8 mouse cellular contexts compared by ENCODE assay signal in the genomic region with DNA sequence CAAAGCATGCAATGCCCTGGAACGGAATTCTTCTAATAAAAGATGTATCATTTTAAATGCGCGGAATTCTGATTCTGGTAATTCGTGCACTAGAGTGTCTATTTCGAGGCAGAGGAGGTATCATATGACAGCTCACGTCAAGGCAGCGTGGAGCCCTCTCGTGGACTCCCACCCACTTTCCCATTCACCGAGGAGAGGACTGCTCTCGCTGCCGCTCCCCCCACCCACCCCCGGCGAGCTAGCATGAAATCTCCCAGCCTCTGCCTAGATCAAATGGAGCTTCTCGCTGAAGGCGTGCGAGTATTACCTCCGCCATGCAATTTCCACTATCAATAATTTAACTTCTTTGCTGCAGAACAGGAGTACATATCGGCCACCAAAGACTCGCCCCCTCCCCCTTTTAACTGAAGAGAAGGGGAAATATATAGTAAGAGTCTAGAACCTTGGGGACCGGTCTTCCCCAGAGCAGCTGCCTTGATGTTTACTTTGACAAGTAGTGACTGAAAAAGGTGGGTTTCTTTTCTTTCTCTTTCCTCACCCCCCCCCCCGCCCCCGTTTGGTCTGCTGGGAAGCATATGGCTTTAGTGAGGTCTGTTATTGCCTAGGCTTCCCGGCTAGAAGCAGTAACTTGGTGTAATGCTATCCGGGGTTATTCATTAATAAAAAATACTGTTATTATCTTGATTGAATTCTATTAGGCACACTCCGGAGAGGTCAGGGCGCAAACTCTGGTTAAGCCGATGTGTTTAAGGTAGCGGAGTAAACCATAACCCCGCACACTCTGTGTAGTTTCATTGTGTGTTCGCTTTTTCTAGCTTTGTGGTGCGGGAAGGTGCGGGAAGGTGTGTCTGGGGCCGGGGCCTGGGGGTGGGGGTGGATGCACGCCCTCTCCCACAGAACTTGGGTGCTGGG. TPM values are rescaled to one million over a fixed set of nuclear protein-coding genes. Genes with fewer than 3 reads are reported as not detected.
DNase-seq lines count a peak whose midpoint lies in the region; ATAC-seq and TF ChIP-seq lines count a peak whose summit lies in the region.

No protein-coding gene starts in this region.

- TF ChIP-seq EP300 in liver, postnatal 0 days (IDR thresholded peaks at IDR 0.05; ENCODE audit: low read depth) = no peak

- H3K9me3 ChIP-seq in lung, embryonic 15.5 days = no peaks in the 10 kb centered on the region
- H3K9me3 ChIP-seq in intestine, embryonic 14.5 days (ENCODE audit: control insufficient read depth, low read length) = no peaks in the 10 kb centered on the region
- H3K9me3 ChIP-seq in liver, postnatal 0 days (ENCODE audit: low read length) = no peaks in the 10 kb centered on the region
- no peaks in the 10 kb centered on the region for H3K9me3 ChIP-seq in stomach, embryonic 16.5 days (replicated peaks; ENCODE audit: control insufficient read depth, low read length)

- DNase-seq in lung, postnatal 25 days (ENCODE audit: low spot score) = no peak
- DNase-seq in embryo, embryonic 10.5 days (ENCODE audit: low spot score) = peak; percentile 36
- DNase-seq in intestine, embryonic 14.5 days (ENCODE audit: low spot score) = peak; percentile 54
- DNase-seq in liver, postnatal 0 days = no peak
- no peak for DNase-seq in thymus, postnatal 4 days
- DNase-seq in thymus, postnatal 14 days = no peak

- no peak overlapping the region for H3K27ac ChIP-seq in lung, embryonic 15.5 days
- H3K27ac ChIP-seq in intestine, embryonic 14.5 days (ENCODE audit: low read depth) = no peak overlapping the region
- no peak overlapping the region for H3K27ac ChIP-seq in liver, postnatal 0 days (ENCODE audit: low read depth)
- H3K27ac ChIP-seq in stomach, embryonic 16.5 days (ENCODE audit: low read length) = no peak overlapping the region

- no peak for ATAC-seq in lung, embryonic 15.5 days (ENCODE audit: borderline replicate concordance, extremely low read depth, low FRiP score, low TSS enrichment)
- no peak for ATAC-seq in intestine, embryonic 14.5 days (replicated peaks; ENCODE audit: low FRiP score, low TSS enrichment, low read depth)
- ATAC-seq in liver, postnatal 0 days = no peak
- no peak for ATAC-seq in stomach, embryonic 16.5 days (ENCODE audit: insufficient read depth, low FRiP score)

- no peak for TF ChIP-seq CTCF in liver, postnatal 0 days (IDR thresholded peaks at IDR 0.05; ENCODE audit: low read depth)

- H3K4me3 ChIP-seq in lung, embryonic 15.5 days = peak overlapping the region; percentile 49
- peak overlapping the region; percentile 64 for H3K4me3 ChIP-seq in intestine, embryonic 14.5 days (ENCODE audit: low read depth, low read length)
- peak overlapping the region; percentile 45 for H3K4me3 ChIP-seq in liver, postnatal 0 days (ENCODE audit: low read depth, low read length)
- H3K4me3 ChIP-seq in stomach, embryonic 16.5 days (replicated peaks; ENCODE audit: low read length) = peak overlapping the region; percentile 65

- WGBS in lung, embryonic 15.5 days = 2% methylated on average over 34 of the region's 34 CpGs
- WGBS in intestine, embryonic 14.5 days = 2% methylated on average over 34 of the region's 34 CpGs
- WGBS in liver, postnatal 0 days (ENCODE audit: insufficient replicate concordance) = 6% methylated on average over 34 of the region's 34 CpGs
- 3% methylated on average over 34 of the region's 34 CpGs for WGBS in stomach, embryonic 16.5 days

- no peak overlapping the region for H3K9ac ChIP-seq in lung, embryonic 15.5 days
- H3K9ac ChIP-seq in intestine, embryonic 14.5 days (ENCODE audit: low read length) = peak overlapping the region; percentile 62; the same call in 1 of the 2 replicates
- no peak overlapping the region for H3K9ac ChIP-seq in liver, postnatal 0 days (replicated peaks)
- peak overlapping the region; percentile 70; the same call in 1 of the 2 replicates for H3K9ac ChIP-seq in stomach, embryonic 16.5 days (ENCODE audit: low read length)

- peaks cover 9% of the 10 kb centered on the region; the same call in 1 of the 2 replicates for H3K4me1 ChIP-seq in lung, embryonic 15.5 days
- peaks cover 5% of the 10 kb centered on the region; the same call in 1 of the 2 replicates for H3K4me1 ChIP-seq in intestine, embryonic 14.5 days (replicated peaks; ENCODE audit: control insufficient read depth, insufficient read depth, low read length)
- H3K4me1 ChIP-seq in liver, postnatal 0 days (ENCODE audit: insufficient read depth) = no peaks in the 10 kb centered on the region
- H3K4me1 ChIP-seq in stomach, embryonic 16.5 days (ENCODE audit: control insufficient read depth, insufficient read depth, low read length) = no peaks in the 10 kb centered on the region

- peaks cover 53% of the 10 kb centered on the region for H3K27me3 ChIP-seq in lung, embryonic 15.5 days
- peaks cover 10% of the 10 kb centered on the region for H3K27me3 ChIP-seq in intestine, embryonic 14.5 days (replicated peaks; ENCODE audit: control insufficient read depth, insufficient read depth, low read length)
- H3K27me3 ChIP-seq in liver, postnatal 0 days (ENCODE audit: insufficient read depth, low read length) = peaks cover 29% of the 10 kb centered on the region
- no peaks in the 10 kb centered on the region; the same call in 1 of the 2 replicates for H3K27me3 ChIP-seq in stomach, embryonic 16.5 days (ENCODE audit: control insufficient read depth, insufficient read depth, low read length)

- H3K4me2 ChIP-seq in lung, embryonic 15.5 days = peak overlapping the region; percentile 83
- H3K4me2 ChIP-seq in intestine, embryonic 14.5 days (ENCODE audit: low read length) = peak overlapping the region; percentile 56
- peak overlapping the region; percentile 65 for H3K4me2 ChIP-seq in liver, postnatal 0 days (ENCODE audit: low read depth, low read length)
- H3K4me2 ChIP-seq in stomach, embryonic 16.5 days (ENCODE audit: low read depth, low read length) = peak overlapping the region; percentile 85

- no peaks in the 10 kb centered on the region for H3K36me3 ChIP-seq in lung, embryonic 15.5 days
- H3K36me3 ChIP-seq in intestine, embryonic 14.5 days (ENCODE audit: control insufficient read depth, insufficient read depth, low read length) = no peaks in the 10 kb centered on the region
- H3K36me3 ChIP-seq in liver, postnatal 0 days (replicated peaks; ENCODE audit: insufficient read depth, low read length) = no peaks in the 10 kb centered on the region
- H3K36me3 ChIP-seq in stomach, embryonic 16.5 days (ENCODE audit: control insufficient read depth, insufficient read depth, low read length) = no peaks in the 10 kb centered on the region

RNA-seq across cellular contexts. Expression of gene Bdnf, which starts 18.0 kb away (rescaled TPM):
- 0.62 and 0.67 TPM in 2 replicates for polyA plus RNA-seq in lung, embryonic 15.5 days (2015; fragmentation: Nextera tagmentation; extraction: Ambion mirVana)
- 4.2 and 4.9 TPM in 2 replicates for polyA plus RNA-seq in intestine, embryonic 14.5 days (2014; fragmentation: Nextera tagmentation; extraction: Ambion mirVana)
- polyA plus RNA-seq in liver, postnatal 0 days (2015; fragmentation: Nextera tagmentation; extraction: Ambion mirVana) = 0.12 TPM in 2 replicates
- polyA plus RNA-seq in stomach, embryonic 16.5 days (2015; fragmentation: Nextera tagmentation; extraction: Ambion mirVana) = 1.5 and 1.9 TPM in 2 replicates

Comparison
In these comparisons a context has a peak if more than half of its experiments do, and no peak if none do; other contexts are left out.
1. H3K9ac ChIP-seq: peak in intestine, embryonic 14.5 days (single experiment) and stomach, embryonic 16.5 days (single experiment); none in lung, embryonic 15.5 days (single experiment) and liver, postnatal 0 days (single experiment).
2. DNase-seq: peak in embryo, embryonic 10.5 days (single experiment) and intestine, embryonic 14.5 days (single experiment); none in lung, postnatal 25 days (single experiment), liver, postnatal 0 days (single experiment), thymus, postnatal 4 days (single experiment) and thymus, postnatal 14 days (single experiment).
3. Peak in every context shown above with its lines, with median percentiles within 50 percentile points of each other: H3K4me2 ChIP-seq and H3K4me3 ChIP-seq.